ENCODE assay signal across 8 mouse cellular contexts in the genomic region with DNA sequence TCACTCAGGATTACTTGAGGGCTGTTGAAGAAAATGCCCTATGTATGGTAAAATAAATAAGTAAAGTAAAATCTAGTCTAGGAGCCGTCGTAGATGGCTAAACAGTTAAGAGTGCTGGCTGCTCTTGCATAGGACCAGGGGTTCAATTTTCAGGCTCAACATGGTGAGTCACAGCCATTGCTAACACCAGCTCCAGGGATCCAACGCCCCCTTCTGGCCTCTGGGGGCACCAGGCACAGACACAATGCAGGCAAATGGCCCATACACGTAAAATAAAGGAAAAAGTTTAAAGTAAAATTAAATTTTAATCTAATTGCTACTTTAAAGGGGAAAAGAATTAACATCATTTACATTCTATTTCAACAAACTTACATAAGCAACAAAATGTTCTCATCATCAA. TPM values are rescaled to one million over a fixed set of nuclear protein-coding genes. Genes with fewer than 3 reads are reported as not detected.
DNase-seq lines count a peak whose midpoint lies in the region; ATAC-seq and TF ChIP-seq lines count a peak whose summit lies in the region.

No protein-coding gene starts in this region.

- H3K4me1 ChIP-seq in heart, embryonic 10.5 days = peaks cover 8% of the 10 kb centered on the region; the same call in 1 of the 2 replicates
- H3K4me1 ChIP-seq in embryonic facial prominence, embryonic 11.5 days (ENCODE audit: control insufficient read depth, insufficient read depth, low read length) = no peaks in the 10 kb centered on the region; the same call in 1 of the 2 replicates
- no peaks in the 10 kb centered on the region for H3K4me1 ChIP-seq in intestine, postnatal 0 days (replicated peaks; ENCODE audit: control insufficient read depth, insufficient read depth, low read length)

- no peak overlapping the region for H3K27ac ChIP-seq in heart, embryonic 10.5 days
- no peak overlapping the region for H3K27ac ChIP-seq in embryonic facial prominence, embryonic 11.5 days (replicated peaks; ENCODE audit: low read depth, low read length)
- H3K27ac ChIP-seq in intestine, postnatal 0 days (ENCODE audit: low read depth, low read length) = no peak overlapping the region

- no peaks in the 10 kb centered on the region for H3K9me3 ChIP-seq in heart, embryonic 10.5 days
- no peaks in the 10 kb centered on the region for H3K9me3 ChIP-seq in embryonic facial prominence, embryonic 11.5 days (replicated peaks; ENCODE audit: control insufficient read depth, low read length)
- H3K9me3 ChIP-seq in intestine, postnatal 0 days (ENCODE audit: control insufficient read depth) = no peaks in the 10 kb centered on the region

- no peak overlapping the region for H3K9ac ChIP-seq in embryonic facial prominence, embryonic 11.5 days (replicated peaks; ENCODE audit: low read length)
- H3K9ac ChIP-seq in intestine, postnatal 0 days (ENCODE audit: low read depth, low read length) = no peak overlapping the region

- no peak overlapping the region for H3K4me2 ChIP-seq in embryonic facial prominence, embryonic 11.5 days (ENCODE audit: low read depth, low read length)
- H3K4me2 ChIP-seq in intestine, postnatal 0 days (replicated peaks; ENCODE audit: low read depth) = no peak overlapping the region

- DNase-seq in heart, embryonic 10.5 days (ENCODE audit: low spot score) = no peak
- DNase-seq in heart, postnatal 36 days = no peak
- peak; percentile 51 for DNase-seq in MEL-GATA-1-ER (ENCODE audit: extremely low read depth, low read depth)
- DNase-seq in embryonic facial prominence, embryonic 11.5 days (ENCODE audit: low spot score) = peak; percentile 54
- DNase-seq in thymus, postnatal 0 days (ENCODE audit: low spot score) = peak; percentile 24
- no peak for DNase-seq in right cerebral cortex, postnatal 4 days

- H3K36me3 ChIP-seq in heart, embryonic 10.5 days = peaks cover 42% of the 10 kb centered on the region
- H3K36me3 ChIP-seq in embryonic facial prominence, embryonic 11.5 days (replicated peaks; ENCODE audit: control insufficient read depth, insufficient read depth, low read depth, low read length) = peaks cover 12% of the 10 kb centered on the region
- peaks cover 30% of the 10 kb centered on the region for H3K36me3 ChIP-seq in intestine, postnatal 0 days (ENCODE audit: control insufficient read depth, insufficient read depth)

- WGBS in heart, embryonic 10.5 days = 54% methylated on average over 4 of the region's 4 CpGs
- WGBS in embryonic facial prominence, embryonic 11.5 days = 54% methylated on average over 4 of the region's 4 CpGs
- WGBS in intestine, postnatal 0 days = 45% methylated on average over 4 of the region's 4 CpGs

- ATAC-seq in embryonic facial prominence, embryonic 11.5 days (replicated peaks; ENCODE audit: insufficient number of reproducible peaks, low FRiP score, low TSS enrichment, low read depth) = no peak
- ATAC-seq in intestine, postnatal 0 days = no peak
- 0 out of 2 replicates have a peak, but pooled peaks have one; percentile 47 for ATAC-seq in megakaryocyte, adult 5-6 weeks (ENCODE audit: poor library complexity, severe bottlenecking)

- H3K4me3 ChIP-seq in heart, embryonic 10.5 days = peak overlapping the region; percentile 84; the same call in 1 of the 2 replicates
- no peak overlapping the region for H3K4me3 ChIP-seq in embryonic facial prominence, embryonic 11.5 days (ENCODE audit: low read depth, low read length)
- H3K4me3 ChIP-seq in intestine, postnatal 0 days (ENCODE audit: low read depth, low read length) = no peak overlapping the region

- intact Hi-C loops in heart, postnatal 36 days (cut with DNase I) = no loop called here

- H3K27me3 ChIP-seq in heart, embryonic 10.5 days (ENCODE audit: insufficient read depth, poor library complexity, severe bottlenecking) = no peaks in the 10 kb centered on the region
- no peaks in the 10 kb centered on the region for H3K27me3 ChIP-seq in embryonic facial prominence, embryonic 11.5 days (ENCODE audit: control insufficient read depth, insufficient read depth, low read length)
- H3K27me3 ChIP-seq in intestine, postnatal 0 days (replicated peaks; ENCODE audit: control insufficient read depth, insufficient read depth, low read length) = no peaks in the 10 kb centered on the region

- TF ChIP-seq CTCF in intestine, postnatal 0 days (IDR thresholded peaks at IDR 0.05; ENCODE audit: low read depth) = peak; percentile 63

RNA-seq across cellular contexts. Expression of a gene that starts 2.5 kb away (rescaled TPM):
- 154 and 197 TPM in 2 replicates for polyA plus RNA-seq in heart, embryonic 10.5 days (2016; fragmentation: Nextera tagmentation; extraction: Ambion mirVana)
- total RNA-seq in heart, postnatal 36 days (2021) = 10 to 100 TPM; 32.9 to 35.1 TPM
- polyA plus RNA-seq in embryonic facial prominence, embryonic 11.5 days (2014; fragmentation: Nextera tagmentation; extraction: Ambion mirVana) = 285 and 288 TPM in 2 replicates
- 50.2 and 50.8 TPM in 2 replicates for polyA plus RNA-seq in intestine, postnatal 0 days (2015; fragmentation: Nextera tagmentation; extraction: Ambion mirVana)
- total RNA-seq in megakaryocyte, adult 5-6 weeks (2015) = 111 and 115 TPM in 2 replicates
- 121 and 126 TPM in 2 replicates for total RNA-seq in megakaryocyte, adult 5-6 weeks (2017)
- polyA plus RNA-seq in thymus, postnatal 0 days (2015; fragmentation: Nextera tagmentation; extraction: Ambion mirVana) = 191 and 193 TPM in 2 replicates

RNA-seq across cellular contexts. Expression of a gene that starts 29.6 kb away (rescaled TPM):
- polyA plus RNA-seq in heart, embryonic 10.5 days (2016; fragmentation: Nextera tagmentation; extraction: Ambion mirVana) = 65.2 and 67.5 TPM in 2 replicates
- 10 to 100 TPM; 21.9 to 22.1 TPM for total RNA-seq in heart, postnatal 36 days (2021)
- 59.0 and 60.9 TPM in 2 replicates for polyA plus RNA-seq in embryonic facial prominence, embryonic 11.5 days (2014; fragmentation: Nextera tagmentation; extraction: Ambion mirVana)
- 26.3 and 26.7 TPM in 2 replicates for polyA plus RNA-seq in intestine, postnatal 0 days (2015; fragmentation: Nextera tagmentation; extraction: Ambion mirVana)
- 26.1 and 30.6 TPM in 2 replicates for total RNA-seq in megakaryocyte, adult 5-6 weeks (2015)
- total RNA-seq in megakaryocyte, adult 5-6 weeks (2017) = 33.9 and 37.0 TPM in 2 replicates
- 54.2 and 62.3 TPM in 2 replicates for polyA plus RNA-seq in thymus, postnatal 0 days (2015; fragmentation: Nextera tagmentation; extraction: Ambion mirVana)

RNA-seq across cellular contexts. Expression of a gene that starts 33.8 kb away (rescaled TPM):
- 4.7 and 6.6 TPM in 2 replicates for polyA plus RNA-seq in heart, embryonic 10.5 days (2016; fragmentation: Nextera tagmentation; extraction: Ambion mirVana)
- 10 to 100 TPM in 1 of 2 experiments, 1 to 10 TPM in 1; 8.6 to 10.3 TPM for total RNA-seq in heart, postnatal 36 days (2021)
- polyA plus RNA-seq in embryonic facial prominence, embryonic 11.5 days (2014; fragmentation: Nextera tagmentation; extraction: Ambion mirVana) = 4.3 and 6.7 TPM in 2 replicates
- polyA plus RNA-seq in intestine, postnatal 0 days (2015; fragmentation: Nextera tagmentation; extraction: Ambion mirVana) = 3.2 TPM in 2 replicates
- 0.09 and 0.14 TPM in 2 replicates for total RNA-seq in megakaryocyte, adult 5-6 weeks (2015)
- total RNA-seq in megakaryocyte, adult 5-6 weeks (2017) = 0.33 TPM in 1 of 2 replicates, not detected in the other
- polyA plus RNA-seq in thymus, postnatal 0 days (2015; fragmentation: Nextera tagmentation; extraction: Ambion mirVana) = 0.53 and 1.0 TPM in 2 replicates

Comparison
In these comparisons a context has a peak if more than half of its experiments do, and no peak if none do; other contexts are left out.
1. DNase-seq: peak in MEL-GATA-1-ER (single experiment), embryonic facial prominence, embryonic 11.5 days (single experiment) and thymus, postnatal 0 days (single experiment); none in heart, embryonic 10.5 days (single experiment), heart, postnatal 36 days (0 of 2) and right cerebral cortex, postnatal 4 days (single experiment).